Mouse (Mus musculus) layer of hippocampus, postnatal 36 days (tissue): Measurements from ENCODE around the gene Rprml. TPM values are rescaled to one million over a fixed set of nuclear protein-coding genes. Genes with fewer than 3 reads are reported as not detected.
A peak's percentile ranks its signal among the peaks of the same experiment; 100 is the strongest.

ENCODE experiments used
- DNase-seq, 2 experiments: peaks; one replicate each; pipeline ENCODE4 v3.0.0; 2022
- total RNA-seq, 2 experiments: library from RNA; stranded (reverse); gene quantifications; 2 replicates each; pipeline ENCODE4 v1.2.3; 2021

Rprml gene
- 100 to 1,000 TPM; 101 to 119 TPM for total RNA-seq

DNA sequence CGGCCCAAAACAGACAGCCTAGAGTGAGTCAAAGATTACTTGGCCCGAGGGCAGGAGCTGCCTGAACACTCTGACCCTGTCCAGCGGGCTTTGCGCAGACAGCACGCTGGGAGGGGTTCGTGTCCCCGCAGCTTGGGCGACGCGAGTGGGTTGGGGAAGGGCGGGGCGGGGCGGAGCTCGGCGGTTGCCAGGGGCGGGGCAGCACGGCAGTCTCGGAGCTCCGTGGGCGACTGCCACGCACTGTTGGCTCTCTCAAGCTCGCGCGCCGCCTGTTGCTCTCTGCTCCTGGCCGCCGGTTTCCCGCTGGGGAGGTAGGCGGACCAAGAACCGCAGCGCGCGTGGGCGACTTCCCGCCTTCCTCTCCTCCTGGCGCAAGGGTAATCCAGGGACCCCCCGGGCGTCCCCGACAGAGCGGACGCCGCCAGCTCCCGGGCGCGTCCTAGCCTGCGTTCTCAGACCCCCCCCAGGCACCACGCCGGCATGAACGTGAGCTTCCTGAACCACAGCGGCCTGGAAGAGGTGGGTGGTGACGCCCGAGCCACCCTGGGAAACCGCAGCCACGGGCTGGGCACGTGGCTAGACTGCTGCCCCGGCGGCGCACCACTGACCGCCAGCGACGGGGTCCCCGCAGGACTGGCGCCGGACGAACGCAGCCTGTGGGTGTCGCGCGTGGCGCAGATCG is at the start of gene Rprml:
TSS of gene Rprml (plus strand) at position 270 of the 682 bp plus-strand sequence.
- peak; percentile 84 for DNase-seq

GRCm38 (mm10) chr11:103606611-103607010 is 42.8 kb upstream of the Rprml start:
- no peak for DNase-seq

GRCm38 (mm10) chr11:103610772-103611171 is 38.6 kb upstream of the Rprml start:
- no peak for DNase-seq

DNA sequence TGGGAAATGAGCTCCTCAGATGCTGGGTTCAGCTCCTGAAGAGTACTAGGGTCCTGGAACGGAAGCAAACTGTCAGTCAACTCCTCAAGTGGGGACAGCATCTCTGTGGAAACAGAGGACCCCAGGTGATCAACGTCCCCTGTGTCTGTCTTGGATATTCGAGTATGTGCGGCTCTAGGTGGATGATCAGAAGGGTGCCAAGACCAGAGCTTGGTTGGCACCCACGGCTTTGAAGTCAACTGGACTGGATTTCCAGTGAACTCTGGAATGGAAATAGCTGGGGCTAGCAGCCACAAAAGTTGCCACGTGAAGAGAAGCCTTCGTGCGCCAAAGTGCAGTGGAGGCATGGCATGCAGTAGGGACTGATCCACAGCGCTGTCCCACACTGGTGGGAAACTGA is 28.3 kb upstream of the Rprml start, which contains the start of gene Gm884:
TSS of gene Gm884 (minus strand) at position 101 of the 400 bp plus-strand sequence.
- no peak for DNase-seq

DNA sequence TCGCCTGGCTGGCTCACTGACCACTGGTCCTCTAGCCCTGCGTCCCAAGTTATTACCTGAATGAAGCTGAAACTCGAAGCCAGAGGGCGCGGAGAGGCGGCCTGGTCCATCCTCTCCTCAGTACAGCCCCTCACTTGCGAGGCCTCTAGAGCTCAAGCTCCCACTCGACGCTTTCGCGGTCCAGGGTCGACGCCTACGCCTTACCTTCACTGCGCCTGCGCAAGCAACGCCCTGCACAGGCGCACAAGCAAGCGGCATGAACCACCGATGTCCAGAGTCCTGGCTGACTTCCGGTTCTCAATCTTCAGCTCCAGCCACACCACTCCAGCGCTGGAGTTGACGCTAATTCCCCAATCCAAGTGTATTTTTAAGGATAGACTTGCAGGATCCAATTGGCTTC is 21.9 kb upstream of the Rprml start:
- no peak for DNase-seq

DNA sequence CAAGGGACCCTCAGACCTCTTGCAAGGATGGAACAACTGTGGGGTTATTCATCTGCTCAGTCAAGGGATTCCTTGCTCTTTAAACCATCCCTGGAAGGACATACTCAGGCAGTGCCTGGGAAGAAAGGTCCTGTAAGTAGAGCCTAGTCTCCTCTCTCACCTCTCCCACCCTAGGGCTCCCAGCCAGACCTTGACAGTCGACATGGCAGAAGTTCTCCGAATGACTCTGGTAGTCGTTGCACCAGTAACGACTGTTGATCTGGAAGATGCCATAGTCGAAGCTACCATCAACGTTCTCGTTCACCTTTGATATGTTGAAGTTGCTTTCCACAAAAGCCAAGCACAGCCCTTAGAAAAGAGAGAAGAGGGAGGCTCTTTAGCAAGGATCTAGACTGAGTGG is 14.6 kb upstream of the Rprml start:
- DNase-seq = no peak

- no peak for DNase-seq
Measured at GRCm38 (mm10) chr11:103635481-103635880, 13.9 kb upstream of the Rprml start.

DNA sequence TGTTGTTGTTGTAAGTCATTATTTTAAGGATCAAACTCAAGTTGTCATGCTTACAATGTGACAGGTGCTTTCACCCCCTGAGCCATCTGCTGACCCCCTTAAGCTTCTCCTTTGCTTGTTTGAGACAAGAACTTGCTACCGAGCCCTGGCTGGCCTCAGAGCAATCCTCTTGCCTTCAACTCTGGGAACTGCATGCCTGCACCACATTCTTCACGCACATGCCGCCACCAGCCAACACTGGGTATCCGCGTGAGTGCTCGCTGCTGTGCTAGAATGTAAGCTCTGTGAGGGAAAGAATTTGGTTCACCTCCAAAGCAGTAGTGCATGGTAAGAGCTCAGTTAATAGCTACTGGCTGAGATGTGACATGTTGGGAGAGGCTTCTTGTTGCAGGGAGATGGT is 13.1 kb upstream of the Rprml start:
- no peak for DNase-seq

DNA sequence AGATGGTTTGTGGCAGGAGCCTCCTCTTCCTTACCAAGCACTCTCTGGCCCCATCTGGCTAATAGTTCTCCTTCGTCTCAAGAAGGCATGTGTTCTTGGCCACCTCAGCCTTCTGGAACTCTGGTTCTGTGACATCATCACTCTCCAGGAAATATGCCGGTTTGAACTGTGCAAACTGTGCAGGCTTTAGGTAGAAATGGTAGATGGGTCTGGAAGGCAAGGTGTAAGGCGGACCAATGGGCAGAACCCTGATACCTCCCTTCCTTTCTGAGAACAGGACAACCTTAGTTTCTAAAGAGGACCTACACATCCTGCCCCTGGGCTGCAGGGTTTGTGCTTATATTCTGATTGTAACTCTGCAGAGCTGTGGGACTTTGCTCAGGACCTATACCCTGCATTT is 10.6 kb upstream of the Rprml start, which contains the start of gene Lyzl6:
TSS of gene Lyzl6 (minus strand) at position 101 of the 400 bp plus-strand sequence.
- no peak for DNase-seq

GRCm38 (mm10) chr11:103639407-103639946 is 9.9 kb upstream of the Rprml start:
- DNase-seq = peak in 1 of 2 experiments; percentile 58

DNA sequence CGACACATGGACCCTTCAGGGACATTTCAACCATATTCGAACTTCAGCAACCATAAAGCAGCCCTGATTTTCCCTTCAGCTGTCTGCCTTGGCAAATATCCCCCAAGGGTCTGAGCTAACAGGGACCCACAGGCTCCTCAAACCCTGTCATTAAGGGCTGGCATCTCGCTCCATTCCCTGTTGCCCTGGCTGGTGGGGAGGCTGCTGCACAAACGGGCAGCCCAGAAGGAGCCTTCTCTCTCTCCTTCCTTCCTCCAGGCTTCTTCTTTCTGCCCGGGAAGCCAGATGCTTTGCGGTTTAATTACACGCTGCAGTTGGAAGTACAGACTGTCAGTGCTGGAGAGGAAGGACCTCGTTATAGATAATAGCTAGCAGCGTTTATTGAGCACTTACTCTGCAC is 6.2 kb upstream of the Rprml start:
- DNase-seq = no peak

DNA sequence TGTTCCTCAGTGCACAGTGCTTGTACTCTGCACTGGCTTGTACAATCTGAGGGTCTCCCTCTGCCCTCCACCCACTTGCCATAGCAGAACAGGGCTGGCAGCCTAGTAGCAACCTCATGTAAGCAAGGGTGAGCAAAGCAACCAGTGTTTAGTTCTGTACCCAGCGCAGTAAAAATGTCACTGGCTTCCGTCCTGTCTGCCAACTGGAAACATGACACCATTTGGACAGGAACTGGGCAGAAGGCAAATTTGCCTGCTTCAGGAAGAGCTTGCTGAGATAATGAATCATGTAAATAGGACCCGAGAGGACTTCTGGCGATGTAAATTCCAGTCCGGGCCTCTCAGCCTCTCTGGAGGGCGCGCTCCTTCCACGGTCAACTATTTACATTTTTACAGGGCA is 3.6 kb upstream of the Rprml start:
- DNase-seq = no peak

- DNase-seq = no peak
Measured at GRCm38 (mm10) chr11:103646301-103646700, 3.1 kb upstream of the Rprml start.

GRCm38 (mm10) chr11:103647921-103648620 is 1.3 kb upstream of the Rprml start:
- no peak for DNase-seq

DNA sequence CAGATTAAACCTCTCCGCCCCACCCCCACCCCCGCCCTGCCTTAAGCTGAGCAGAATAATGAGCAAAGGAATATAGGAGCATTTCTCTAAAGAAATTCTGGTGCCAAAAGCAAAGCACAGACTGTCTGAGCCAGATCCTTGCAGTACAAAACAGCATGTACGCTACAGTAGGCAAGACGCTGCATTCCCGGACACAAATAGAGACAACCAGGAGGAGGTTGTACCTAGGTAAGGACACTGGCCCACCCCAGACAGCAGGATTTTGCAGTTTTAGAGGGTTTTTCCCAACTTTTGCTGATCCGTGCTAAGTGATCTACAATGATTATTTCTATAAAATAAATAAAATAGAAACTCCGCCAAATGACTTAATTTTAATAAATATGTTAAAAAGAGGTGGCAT is 714 bp upstream of the Rprml start:
- DNase-seq = no peak

DNA sequence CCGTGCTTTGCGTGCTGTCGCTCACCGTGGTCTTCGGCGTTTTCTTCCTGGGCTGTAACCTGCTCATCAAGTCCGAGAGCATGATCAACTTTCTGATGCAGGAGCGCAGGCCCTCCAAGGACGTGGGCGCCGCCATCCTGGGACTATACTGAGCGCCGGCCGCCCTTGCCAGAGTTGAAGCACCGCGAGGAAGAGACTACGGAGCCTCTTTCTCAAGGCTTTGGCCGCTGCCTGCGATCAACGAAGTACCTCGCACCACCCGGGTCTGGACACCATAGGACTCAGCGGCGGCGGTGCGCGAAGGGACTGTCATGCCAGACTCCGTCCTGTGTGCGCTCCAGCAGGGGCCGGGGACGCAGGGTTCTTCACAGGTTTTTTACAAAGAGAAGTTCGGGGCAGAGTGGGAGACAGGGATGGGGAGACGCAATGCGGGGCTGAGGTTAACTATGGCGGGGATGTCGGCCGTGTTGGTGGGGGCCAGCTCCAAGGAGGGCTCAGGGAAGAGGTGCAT is 668 bp downstream of the Rprml start:
- DNase-seq = no peak

GRCm38 (mm10) chr11:103651426-103651825 is 2.1 kb downstream of the Rprml start:
- DNase-seq = no peak

DNA sequence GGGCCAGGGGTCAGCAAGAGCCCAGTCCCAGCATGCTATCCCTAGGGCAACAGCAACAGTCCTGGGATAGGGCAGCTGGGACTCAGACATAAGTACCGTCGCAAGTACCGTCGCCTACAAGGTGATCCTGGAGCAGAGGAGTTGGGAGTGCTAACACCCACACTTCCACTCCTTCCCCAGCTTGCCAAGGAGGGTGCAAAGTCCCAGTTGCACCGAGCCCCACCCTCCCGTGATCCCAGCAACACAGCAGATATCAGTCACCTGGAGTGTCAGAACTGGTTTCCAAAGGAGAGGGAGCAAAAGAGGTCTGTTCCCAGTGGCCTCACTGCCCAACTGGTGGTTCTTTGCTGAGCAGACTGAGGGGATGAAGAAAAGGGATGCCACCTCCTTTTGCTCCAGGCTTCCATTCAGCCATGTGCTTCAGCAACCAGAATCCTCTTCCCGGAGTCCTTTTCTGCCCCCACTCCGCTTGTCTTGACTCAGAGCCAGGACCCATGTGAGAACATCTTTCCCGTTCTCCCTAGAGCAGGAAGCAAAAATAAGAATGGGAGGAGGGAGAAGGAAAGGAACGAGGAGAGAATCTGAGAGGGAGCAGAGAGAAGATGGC is 4.1 kb downstream of the Rprml start:
- DNase-seq = no peak

- DNase-seq = no peak
Measured at GRCm38 (mm10) chr11:103656520-103656919, 7.2 kb downstream of the Rprml start.

DNA sequence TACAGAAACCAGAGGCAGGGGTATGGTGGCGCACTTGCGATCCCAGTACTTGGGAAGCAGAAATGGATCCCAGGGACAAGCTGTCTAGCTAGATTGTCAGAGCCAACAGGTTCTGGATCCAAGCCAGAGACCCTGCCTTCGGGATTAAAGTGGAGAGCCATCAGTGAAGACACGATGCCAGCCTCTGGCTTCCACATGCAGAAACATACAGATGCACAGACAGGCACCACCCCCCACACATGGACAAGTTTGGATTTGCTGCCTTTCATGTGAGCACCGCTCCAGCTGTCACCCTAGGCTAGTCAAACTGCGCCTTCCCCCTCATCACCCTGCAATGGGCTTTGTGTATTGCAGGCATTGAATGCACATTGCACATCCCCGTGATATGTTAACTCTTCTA is 8.8 kb downstream of the Rprml start:
- no peak for DNase-seq

GRCm38 (mm10) chr11:103661863-103662262 is 12.5 kb downstream of the Rprml start:
- DNase-seq = no peak

GRCm38 (mm10) chr11:103662546-103662945 is 13.2 kb downstream of the Rprml start:
- no peak for DNase-seq

GRCm38 (mm10) chr11:103663119-103663518 is 13.7 kb downstream of the Rprml start:
- DNase-seq = no peak
